Mouse (Mus musculus) neural tube, embryonic 11.5 days (tissue): ENCODE data around the gene Fam114a1. TPM values are rescaled to one million over a fixed set of nuclear protein-coding genes. Genes with fewer than 3 reads are reported as not detected.
A peak's percentile ranks its signal among the peaks of the same experiment; 100 is the strongest.

Experiments used
- ATAC-seq: fragments of 200-750 bp; cut with Nextera tagmentation; 2 replicates; pipeline ENCODE4 v1.8.0; 2017; ENCODE audit warnings: moderate number of reproducible peaks, mild to moderate bottlenecking, moderate TSS enrichment, moderate library complexity; ENCODE audit not compliant: insufficient read depth, low FRiP score, low TSS enrichment
- DNase-seq: peaks from one replicate; pipeline ENCODE4 v3.0.0-alpha.2; 2015; ENCODE audit warnings: low spot score
- H3K27ac ChIP-seq: fragments of 300-500 bp; sonication (generic); 2 replicates; pipeline ENCODE4 v1.5.1; 2014; ENCODE audit warnings: low read depth, mild to moderate bottlenecking, low read length
- H3K27me3 ChIP-seq: fragments of 300-500 bp; sonication (generic); 2 replicates; pipeline ENCODE4 v1.6.1; 2014; ENCODE audit warnings: mild to moderate bottlenecking, low read length, mixed read lengths; ENCODE audit not compliant: control insufficient read depth, insufficient read depth
- H3K36me3 ChIP-seq: fragments of 300-500 bp; sonication (generic); 2 replicates; pipeline ENCODE4 v1.6.1; 2014; ENCODE audit warnings: mild to moderate bottlenecking, low read length, moderate library complexity, mixed read lengths; ENCODE audit not compliant: control insufficient read depth, insufficient read depth
- H3K4me1 ChIP-seq: fragments of 300-500 bp; sonication (generic); 2 replicates; pipeline ENCODE4 v1.6.1; 2014; ENCODE audit warnings: low read length, mixed read lengths; ENCODE audit not compliant: control insufficient read depth, insufficient read depth
- H3K4me2 ChIP-seq: fragments of 300-500 bp; sonication (generic); 2 replicates; pipeline ENCODE4 v1.6.1; 2014; ENCODE audit warnings: low read depth, mild to moderate bottlenecking, moderate library complexity
- H3K4me3 ChIP-seq: fragments of 300-500 bp; sonication (generic); 2 replicates; pipeline ENCODE4 v1.5.1; 2014; ENCODE audit warnings: low read depth, low read length
- H3K9ac ChIP-seq: fragments of 300-500 bp; sonication (generic); 2 replicates; pipeline ENCODE4 v1.6.1; 2014; ENCODE audit warnings: mild to moderate bottlenecking, low read length
- H3K9me3 ChIP-seq: fragments of 300-500 bp; sonication (generic); 2 replicates; pipeline ENCODE4 v1.6.1; 2016; ENCODE audit warnings: low read length; ENCODE audit not compliant: control insufficient read depth
- WGBS: fragments of 180-500 bp; shearing (Covaris S2); extraction: QIAGEN DNeasy Blood & Tissue Kit; methylation state at CpG from one replicate; pipeline ENCODE4 v1.1.7; 2014; 5-methylcytosine and 5-hydroxymethylcytosine counted together
- microRNA counts: library from miRNA; unstranded; fragments of <30 nt; microRNA quantifications from one replicate; lab custom pipeline; 2015
- microRNA-seq: library from miRNA; unstranded; fragments of <30 nt; microRNA quantifications from one replicate; pipeline ENCODE4, GENCODE M21; 2016
- polyA plus RNA-seq: library from polyadenylated mRNA; unstranded; fragments of >200 nt; fragmentation: Nextera tagmentation; extraction: Ambion mirVana; gene quantifications from 2 replicates; pipeline ENCODE4 v1.2.1, GENCODE M21; 2014

Fam114a1 gene
- polyA plus RNA-seq, 1 experiment from 2014 or later = 13.6 TPM

DNA sequence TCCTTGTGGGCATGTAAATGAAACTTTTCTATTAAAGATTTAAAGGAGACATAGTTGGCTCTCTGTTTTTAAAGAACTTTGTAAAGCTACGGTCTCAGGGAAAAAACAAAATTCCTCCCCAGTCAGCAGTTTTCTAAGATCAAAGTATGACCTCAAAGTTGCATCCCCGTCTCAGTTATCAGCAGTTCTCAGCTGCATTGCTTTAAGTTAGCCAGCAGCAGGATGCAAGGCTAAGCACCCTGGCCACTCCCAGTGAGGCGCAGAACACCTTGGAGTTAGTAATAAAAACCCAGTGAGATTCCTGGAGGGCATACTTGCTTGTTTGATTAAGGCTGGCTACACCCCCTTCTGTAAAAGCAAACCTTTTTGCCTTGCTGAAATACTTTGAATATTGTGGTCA, 106.9 kb downstream of the Fam114a1 start:
- Histone ChIP-seq H3K27me3 (no peaks in the 10 kb centered on the region), H3K9ac (no peak overlapping the region), H3K4me3 (no peak overlapping the region), H3K4me1 (no peaks in the 10 kb centered on the region), H3K36me3 (no peaks in the 10 kb centered on the region), H3K27ac (no peak overlapping the region), H3K9me3 (no peaks in the 10 kb centered on the region), H3K4me2 (no peak overlapping the region)
- no peak for DNase-seq
- WGBS = 45% methylated on average over 3 of the region's 3 CpGs
- no peak for ATAC-seq

- 93% methylated on average over 4 of the region's 4 CpGs for WGBS
- no peak overlapping the region for H3K4me2 ChIP-seq
- no peak overlapping the region for H3K9ac ChIP-seq
- ATAC-seq (no peak), DNase-seq (no peak)
- H3K9me3 ChIP-seq = no peaks in the 10 kb centered on the region
- no peaks in the 10 kb centered on the region for H3K36me3 ChIP-seq
- no peak overlapping the region for H3K27ac ChIP-seq
- no peaks in the 10 kb centered on the region for H3K4me1 ChIP-seq
- no peaks in the 10 kb centered on the region for H3K27me3 ChIP-seq
- H3K4me3 ChIP-seq = no peak overlapping the region
Observed at GRCm38 (mm10) chr5:65078081-65078480, 108.2 kb downstream of the Fam114a1 start.

- DNase-seq = no peak
- no peaks in the 10 kb centered on the region for H3K27me3 ChIP-seq
- ATAC-seq = no peak
- H3K9ac ChIP-seq = no peak overlapping the region
- H3K4me2 ChIP-seq = no peak overlapping the region
- H3K27ac ChIP-seq = no peak overlapping the region
- no peak overlapping the region for H3K4me3 ChIP-seq
- no peaks in the 10 kb centered on the region for H3K36me3 ChIP-seq
- 87% methylated on average over 9 of the region's 9 CpGs for WGBS
- H3K9me3 ChIP-seq = no peaks in the 10 kb centered on the region
- H3K4me1 ChIP-seq = no peaks in the 10 kb centered on the region
Observed at GRCm38 (mm10) chr5:65079881-65080280, 110.0 kb downstream of the Fam114a1 start.

DNA sequence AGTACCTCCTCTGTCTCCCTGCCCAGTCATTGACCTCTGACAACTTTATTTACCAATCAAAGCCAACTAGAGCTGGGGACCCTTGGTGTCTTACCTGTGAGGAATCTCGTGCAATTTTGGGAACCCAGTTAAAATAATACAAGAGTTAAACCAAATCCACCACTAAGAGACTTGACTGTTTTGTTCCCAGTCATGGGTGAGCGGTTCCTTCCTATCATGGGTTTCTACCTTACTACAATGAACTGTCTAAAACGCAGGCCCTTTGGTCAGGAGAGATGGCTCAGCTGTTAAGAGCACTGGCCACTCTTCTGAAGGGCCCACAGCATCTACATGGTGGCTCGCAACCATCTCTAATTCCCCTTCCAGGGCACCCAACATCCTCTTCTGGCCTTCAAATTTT, 112.0 kb downstream of the Fam114a1 start:
- ATAC-seq (no peak), DNase-seq (no peak)
- WGBS = 82% methylated on average over 4 of the region's 4 CpGs

GRCm38 (mm10) chr5:65086522-65086921, 116.7 kb downstream of the Fam114a1 start:
- no peaks in the 10 kb centered on the region for H3K4me1 ChIP-seq
- no peaks in the 10 kb centered on the region for H3K36me3 ChIP-seq
- no peak overlapping the region for H3K4me2 ChIP-seq
- no peak overlapping the region for H3K4me3 ChIP-seq
- H3K9me3 ChIP-seq = no peaks in the 10 kb centered on the region
- no peaks in the 10 kb centered on the region for H3K27me3 ChIP-seq
- 90% methylated on average over 6 of the region's 6 CpGs for WGBS
- no peak overlapping the region for H3K27ac ChIP-seq
- no peak overlapping the region for H3K9ac ChIP-seq
- ATAC-seq (no peak), DNase-seq (no peak)

More for the DNA sequence above, 112.0 kb downstream of the Fam114a1 start:
- Histone ChIP-seq H3K9me3 (no peaks in the 10 kb centered on the region), H3K4me2 (no peak overlapping the region), H3K36me3 (no peaks in the 10 kb centered on the region), H3K27me3 (no peaks in the 10 kb centered on the region), H3K9ac (no peak overlapping the region), H3K4me3 (no peak overlapping the region), H3K4me1 (no peaks in the 10 kb centered on the region), H3K27ac (no peak overlapping the region)

- H3K4me1 ChIP-seq = no peaks in the 10 kb centered on the region
- no peaks in the 10 kb centered on the region for H3K27me3 ChIP-seq
- no peak overlapping the region for H3K9ac ChIP-seq
- no peak overlapping the region for H3K27ac ChIP-seq
- WGBS = 63% methylated on average over 3 of the region's 3 CpGs
- ATAC-seq (no peak), DNase-seq (no peak)
- H3K4me3 ChIP-seq = no peak overlapping the region
- H3K4me2 ChIP-seq = no peak overlapping the region
- no peaks in the 10 kb centered on the region for H3K9me3 ChIP-seq
- H3K36me3 ChIP-seq = no peaks in the 10 kb centered on the region
Observed at GRCm38 (mm10) chr5:65089707-65090106, 119.8 kb downstream of the Fam114a1 start.

- WGBS = 75% methylated on average over 11 of the region's 11 CpGs
Observed at GRCm38 (mm10) chr5:65091184-65091858, 121.5 kb downstream of the Fam114a1 start.

More at GRCm38 (mm10) chr5:65091184-65091858, 121.5 kb downstream of the Fam114a1 start:
- H3K4me3 ChIP-seq = no peak overlapping the region
- no peaks in the 10 kb centered on the region for H3K9me3 ChIP-seq
- no peak for ATAC-seq
- no peaks in the 10 kb centered on the region for H3K4me1 ChIP-seq
- H3K36me3 ChIP-seq = no peaks in the 10 kb centered on the region
- H3K9ac ChIP-seq = no peak overlapping the region
- no peaks in the 10 kb centered on the region for H3K27me3 ChIP-seq
- no peak overlapping the region for H3K4me2 ChIP-seq
- no peak for DNase-seq
- H3K27ac ChIP-seq = no peak overlapping the region

MicroRNAs within 50 kb of the gene (microRNA counts, 519-probe panel; counts per million panel counts)
- microRNA mmu-miR-574-3p (lab: Ali Mortazavi, UCI) (2,003 counts per million, percentile 59 among the panel's probes with 10 or more counts), microRNA mmu-miR-574-5p (lab: Ali Mortazavi, UCI) (171 counts per million, percentile 57 among the panel's probes with 10 or more counts)

Small RNA genes within 50 kb of the gene (microRNA-seq; reads per million reads assigned to microRNA genes)
- gene Mir574 = 34.6 reads per million, percentile 35 among the genes with 10 or more reads in this experiment

Other genes with a start within 250 kb of the Fam114a1 start
- gene Klf3, start 166.7 kb upstream of the Fam114a1 start, polyA plus RNA-seq = 34.1 and 36.1 TPM in 2 replicates
- 0.50 and 0.88 TPM in 2 replicates for gene Tlr1, start 36.5 kb upstream of the Fam114a1 start, polyA plus RNA-seq
- 0.34 and 0.41 TPM in 2 replicates for gene Tlr6, start 10.0 kb upstream of the Fam114a1 start, polyA plus RNA-seq
- gene Tmem156, start 122.1 kb downstream of the Fam114a1 start, polyA plus RNA-seq = 0.21 and 0.32 TPM in 2 replicates
- gene Klhl5, start 137.5 kb downstream of the Fam114a1 start, polyA plus RNA-seq = 24.6 and 26.9 TPM in 2 replicates
- gene Wdr19, start 229.6 kb downstream of the Fam114a1 start, polyA plus RNA-seq = 13.8 and 15.6 TPM in 2 replicates